Mouse (Mus musculus): ENCODE results near the gene Olfr1253. TPM values are rescaled to one million over a fixed set of nuclear protein-coding genes. Genes with fewer than 3 reads are reported as not detected.

Olfr1253 gene
- not detected in 2 replicates for polyA plus RNA-seq (2016; fragmentation: Nextera tagmentation; extraction: Ambion mirVana)

DNA sequence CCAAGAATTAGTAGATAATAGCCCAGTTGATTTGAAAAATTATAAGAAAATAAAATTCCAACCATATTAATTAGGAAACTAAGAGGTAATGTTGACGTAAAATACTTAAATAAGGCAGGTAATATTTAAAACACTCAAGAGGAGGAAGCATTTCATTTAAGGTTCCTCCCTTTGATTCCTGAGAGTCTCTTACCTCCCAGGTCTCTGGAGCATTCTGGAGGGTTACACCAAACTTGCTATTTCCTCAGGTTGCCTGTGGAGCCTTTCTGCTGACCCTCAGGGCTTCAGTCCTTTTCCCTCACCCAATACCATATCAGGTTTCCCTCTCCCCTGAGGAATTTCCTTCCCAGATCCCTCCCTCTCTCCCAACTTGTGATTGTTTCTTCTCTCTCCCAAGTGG is at the start of gene Olfr1253:
Gene Olfr1253 (minus strand): TSS at position 101 of the 400 bp plus-strand sequence.
- Histone ChIP-seq H3K9me3 (no peaks in the 10 kb centered on the region), H3K4me3 (replicated peaks) (no peak within 1 kb of the TSS), H3K36me3 (no peaks in the 10 kb centered on the region), H3K27ac (no peak within 1 kb of the TSS), H3K9ac (replicated peaks) (no peak within 1 kb of the TSS), H3K4me1 (replicated peaks) (no peaks in the 10 kb centered on the region), H3K4me2 (no peak within 1 kb of the TSS), H3K27me3 (no peaks in the 10 kb centered on the region)
- ATAC-seq (ENCODE audit: insufficient number of reproducible peaks, insufficient read depth, low FRiP score, low TSS enrichment, low read depth) = no peak
- WGBS = 93% methylated on average over 1 of the region's 1 CpGs

DNA sequence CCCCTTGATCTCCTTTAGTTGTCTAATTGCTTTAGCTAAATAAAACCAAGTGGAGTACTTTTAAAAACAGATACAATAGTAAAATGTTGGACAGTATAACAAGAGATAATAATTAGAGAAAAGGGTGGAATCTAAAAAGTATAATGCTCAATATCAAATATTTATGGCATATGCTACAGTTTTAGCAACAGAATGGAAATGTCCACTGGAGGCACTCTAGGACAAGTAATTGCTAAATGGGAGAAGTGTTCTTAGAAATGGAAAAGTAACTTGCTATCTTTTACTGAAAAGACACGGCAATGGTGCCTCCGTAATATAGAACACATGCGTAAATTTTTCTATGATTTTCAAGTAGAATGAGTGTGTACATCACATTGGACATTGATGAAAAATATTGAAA is 42.7 kb upstream of the Olfr1253 start:
- no peak for ATAC-seq (ENCODE audit: insufficient number of reproducible peaks, insufficient read depth, low FRiP score, low TSS enrichment, low read depth)
- 92% methylated on average over 3 of the region's 3 CpGs for WGBS

DNA sequence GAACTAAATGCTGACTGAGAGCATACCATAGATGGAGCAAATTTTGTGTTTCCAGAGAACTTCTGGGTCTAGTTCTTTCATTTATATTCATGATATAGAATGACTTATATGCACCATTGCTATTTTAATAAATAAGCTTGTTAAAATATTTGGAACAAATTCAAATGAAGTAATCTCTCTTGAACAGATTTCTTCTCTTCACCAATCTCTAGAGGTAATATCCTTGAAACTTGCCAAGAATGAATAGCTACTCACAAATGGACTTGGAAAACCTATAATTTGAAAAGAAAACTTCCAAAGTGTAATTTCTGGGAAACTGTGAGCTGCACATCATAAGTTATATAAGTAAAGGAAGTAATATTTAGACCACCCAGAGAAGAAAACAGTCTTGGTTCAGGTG is 36.6 kb upstream of the Olfr1253 start, which contains the start of gene Olfr1254:
Gene Olfr1254 (minus strand): TSS at position 101 of the 400 bp plus-strand sequence.
- no peaks in the 10 kb centered on the region for H3K27me3 ChIP-seq
- no peaks in the 10 kb centered on the region for H3K4me1 ChIP-seq (replicated peaks)
- no peaks in the 10 kb centered on the region for H3K9me3 ChIP-seq
- H3K4me3 ChIP-seq (replicated peaks) = no peak within 1 kb of the TSS
- H3K9ac ChIP-seq (replicated peaks) = no peak within 1 kb of the TSS
- no peak within 1 kb of the TSS for H3K4me2 ChIP-seq
- H3K36me3 ChIP-seq = no peaks in the 10 kb centered on the region
- H3K27ac ChIP-seq = no peak within 1 kb of the TSS
- ATAC-seq (ENCODE audit: insufficient number of reproducible peaks, insufficient read depth, low FRiP score, low TSS enrichment, low read depth) = no peak

More for the DNA sequence above, 42.7 kb upstream of the Olfr1253 start:
- no peaks in the 10 kb centered on the region for H3K9me3 ChIP-seq
- H3K27me3 ChIP-seq = no peaks in the 10 kb centered on the region
- no peak overlapping the region for H3K9ac ChIP-seq (replicated peaks)
- H3K4me3 ChIP-seq (replicated peaks) = no peak overlapping the region
- H3K4me1 ChIP-seq (replicated peaks) = no peaks in the 10 kb centered on the region
- H3K36me3 ChIP-seq = no peaks in the 10 kb centered on the region
- no peak overlapping the region for H3K4me2 ChIP-seq
- no peak overlapping the region for H3K27ac ChIP-seq

DNA sequence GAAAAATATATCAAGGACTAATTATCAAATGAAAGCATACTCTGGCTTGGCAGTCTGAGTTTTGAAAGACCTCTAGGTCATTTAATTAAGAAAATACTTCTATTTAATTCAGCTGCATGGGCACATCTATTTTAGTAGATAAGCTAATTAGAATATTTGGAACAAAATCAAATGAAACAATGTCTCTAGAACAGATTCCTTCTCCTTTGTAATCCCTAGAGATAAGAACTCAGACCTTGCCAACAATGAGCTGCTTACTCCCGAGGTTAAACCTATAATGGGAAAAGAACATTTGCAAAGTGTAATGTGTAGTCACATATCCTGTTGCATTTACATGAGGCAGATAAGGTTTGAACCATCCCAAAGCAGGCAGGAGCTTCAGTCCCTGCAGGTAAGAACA is 32.0 kb downstream of the Olfr1253 start, which contains the start of gene Olfr1252:
Gene Olfr1252 (minus strand): TSS at position 101 of the 400 bp plus-strand sequence.
- no peaks in the 10 kb centered on the region for H3K4me1 ChIP-seq (replicated peaks)
- H3K27ac ChIP-seq = no peak within 1 kb of the TSS
- H3K9ac ChIP-seq (replicated peaks) = no peak within 1 kb of the TSS
- ATAC-seq (ENCODE audit: insufficient number of reproducible peaks, insufficient read depth, low FRiP score, low TSS enrichment, low read depth) = no peak
- H3K4me3 ChIP-seq (replicated peaks) = no peak within 1 kb of the TSS
- H3K36me3 ChIP-seq = no peaks in the 10 kb centered on the region
- no peaks in the 10 kb centered on the region for H3K27me3 ChIP-seq
- 65% methylated on average over 1 of the region's 1 CpGs for WGBS
- H3K4me2 ChIP-seq = no peak within 1 kb of the TSS
- no peaks in the 10 kb centered on the region for H3K9me3 ChIP-seq

Other genes starting within 250 kb of the Olfr1253 start
- not detected in 2 replicates for gene Olfr1243, start 225.6 kb downstream of the Olfr1253 start, polyA plus RNA-seq (2016; fragmentation: Nextera tagmentation; extraction: Ambion mirVana)
- gene Olfr1245, start 178.6 kb downstream of the Olfr1253 start, polyA plus RNA-seq (2016; fragmentation: Nextera tagmentation; extraction: Ambion mirVana) = not detected in 2 replicates
- not detected in 2 replicates for gene Olfr1246, start 163.9 kb downstream of the Olfr1253 start, polyA plus RNA-seq (2016; fragmentation: Nextera tagmentation; extraction: Ambion mirVana)
- not detected in 2 replicates for gene Olfr1247, start 143.0 kb downstream of the Olfr1253 start, polyA plus RNA-seq (2016; fragmentation: Nextera tagmentation; extraction: Ambion mirVana)
- gene Olfr1248, start 138.8 kb downstream of the Olfr1253 start, polyA plus RNA-seq (2016; fragmentation: Nextera tagmentation; extraction: Ambion mirVana) = not detected in 2 replicates
- gene Olfr1249, start 122.1 kb downstream of the Olfr1253 start, polyA plus RNA-seq (2016; fragmentation: Nextera tagmentation; extraction: Ambion mirVana) = not detected in 2 replicates
- not detected in 2 replicates for gene Olfr1250, start 95.6 kb downstream of the Olfr1253 start, polyA plus RNA-seq (2016; fragmentation: Nextera tagmentation; extraction: Ambion mirVana)
- gene Olfr1251, start 85.2 kb downstream of the Olfr1253 start, polyA plus RNA-seq (2016; fragmentation: Nextera tagmentation; extraction: Ambion mirVana) = not detected in 2 replicates
- gene Olfr1252, start 32.1 kb downstream of the Olfr1253 start, polyA plus RNA-seq (2016; fragmentation: Nextera tagmentation; extraction: Ambion mirVana) = not detected in 2 replicates
- gene Olfr1254, start 36.5 kb upstream of the Olfr1253 start, polyA plus RNA-seq (2016; fragmentation: Nextera tagmentation; extraction: Ambion mirVana) = not detected in 2 replicates
- gene Olfr1255, start 55.0 kb upstream of the Olfr1253 start, polyA plus RNA-seq (2016; fragmentation: Nextera tagmentation; extraction: Ambion mirVana) = not detected in 2 replicates
- gene Olfr1256, start 84.5 kb upstream of the Olfr1253 start, polyA plus RNA-seq (2016; fragmentation: Nextera tagmentation; extraction: Ambion mirVana) = not detected in 2 replicates
- gene Olfr48, start 91.1 kb upstream of the Olfr1253 start, polyA plus RNA-seq (2016; fragmentation: Nextera tagmentation; extraction: Ambion mirVana) = not detected in 2 replicates
- gene Olfr1257, start 121.3 kb upstream of the Olfr1253 start, polyA plus RNA-seq (2016; fragmentation: Nextera tagmentation; extraction: Ambion mirVana) = not detected in 2 replicates
- not detected in 2 replicates for gene Olfr1258, start 170.2 kb upstream of the Olfr1253 start, polyA plus RNA-seq (2016; fragmentation: Nextera tagmentation; extraction: Ambion mirVana)
- gene Olfr1259, start 191.6 kb upstream of the Olfr1253 start, polyA plus RNA-seq (2016; fragmentation: Nextera tagmentation; extraction: Ambion mirVana) = not detected in 2 replicates
- not detected in 2 replicates for gene Olfr1260, start 217.2 kb upstream of the Olfr1253 start, polyA plus RNA-seq (2016; fragmentation: Nextera tagmentation; extraction: Ambion mirVana)
- gene Olfr1261, start 234.1 kb upstream of the Olfr1253 start, polyA plus RNA-seq (2016; fragmentation: Nextera tagmentation; extraction: Ambion mirVana) = not detected in 2 replicates
- gene Olfr1262, start 243.1 kb upstream of the Olfr1253 start, polyA plus RNA-seq (2016; fragmentation: Nextera tagmentation; extraction: Ambion mirVana) = not detected in 2 replicates